Mouse (Mus musculus) G1E-ER4 (cell line): Measurements from ENCODE around the gene Slc25a31. TPM values are rescaled to one million over a fixed set of nuclear protein-coding genes. Genes with fewer than 3 reads are reported as not detected.

Source experiments
- GATA1 ChIP-seq: IDR thresholded peaks from one replicate; pipeline ENCODE4 v1.8.0; 2012; ENCODE audit warnings: low read length, inconsistent platforms
- polyA plus RNA-seq: library from polyadenylated mRNA; stranded (reverse); fragments of >175 nt; gene quantifications from 2 replicates; pipeline ENCODE4 v1.2.3, GENCODE M21; 2012

Gene Slc25a31
- polyA plus RNA-seq = not detected in 2 replicates

GRCm38 (mm10) chr3:40708655-40709054 lies at the start of gene Slc25a31:
Gene Slc25a31, plus strand, starts transcription at chr3:40708855.
- no peak for TF ChIP-seq GATA1

- TF ChIP-seq GATA1 = no peak
These were observed 48.4 kb upstream of the Slc25a31 start for GRCm38 (mm10) chr3:40660231-40660630.

- TF ChIP-seq GATA1 = no peak
These were observed 42.5 kb upstream of the Slc25a31 start for GRCm38 (mm10) chr3:40666109-40666508.

- no peak for TF ChIP-seq GATA1
These were observed 41.6 kb upstream of the Slc25a31 start for GRCm38 (mm10) chr3:40666861-40667719.

GRCm38 (mm10) chr3:40668889-40669288 lies 39.8 kb upstream of the Slc25a31 start:
- TF ChIP-seq GATA1 = peak; percentile 59

- TF ChIP-seq GATA1 = no peak
These were observed 39.3 kb upstream of the Slc25a31 start for GRCm38 (mm10) chr3:40669395-40669794.

- no peak for TF ChIP-seq GATA1
These were observed 35.1 kb upstream of the Slc25a31 start for GRCm38 (mm10) chr3:40673515-40673914.

GRCm38 (mm10) chr3:40674873-40675405 lies 33.7 kb upstream of the Slc25a31 start:
- TF ChIP-seq GATA1 = no peak

- TF ChIP-seq GATA1 = no peak
These were observed 29.8 kb upstream of the Slc25a31 start for GRCm38 (mm10) chr3:40678856-40679255.

GRCm38 (mm10) chr3:40682404-40682803 lies 26.3 kb upstream of the Slc25a31 start:
- TF ChIP-seq GATA1 = no peak

GRCm38 (mm10) chr3:40683171-40683570 lies 25.5 kb upstream of the Slc25a31 start:
- TF ChIP-seq GATA1 = no peak

GRCm38 (mm10) chr3:40685855-40686515 lies 22.7 kb upstream of the Slc25a31 start:
- no peak for TF ChIP-seq GATA1

GRCm38 (mm10) chr3:40686836-40687235 lies 21.8 kb upstream of the Slc25a31 start:
- TF ChIP-seq GATA1 = no peak

GRCm38 (mm10) chr3:40687588-40687987 lies 21.1 kb upstream of the Slc25a31 start:
- no peak for TF ChIP-seq GATA1

GRCm38 (mm10) chr3:40691566-40691965 lies 17.1 kb upstream of the Slc25a31 start:
- TF ChIP-seq GATA1 = no peak

GRCm38 (mm10) chr3:40693435-40693834 lies 15.2 kb upstream of the Slc25a31 start:
- TF ChIP-seq GATA1 = peak; percentile 1
